Mouse (Mus musculus): ENCODE data around the gene Abcd3. TPM values are rescaled to one million over a fixed set of nuclear protein-coding genes. Genes with fewer than 3 reads are reported as not detected.

The Abcd3 gene
- polyA plus RNA-seq, 1 experiment, result 14.7 TPM

DNA sequence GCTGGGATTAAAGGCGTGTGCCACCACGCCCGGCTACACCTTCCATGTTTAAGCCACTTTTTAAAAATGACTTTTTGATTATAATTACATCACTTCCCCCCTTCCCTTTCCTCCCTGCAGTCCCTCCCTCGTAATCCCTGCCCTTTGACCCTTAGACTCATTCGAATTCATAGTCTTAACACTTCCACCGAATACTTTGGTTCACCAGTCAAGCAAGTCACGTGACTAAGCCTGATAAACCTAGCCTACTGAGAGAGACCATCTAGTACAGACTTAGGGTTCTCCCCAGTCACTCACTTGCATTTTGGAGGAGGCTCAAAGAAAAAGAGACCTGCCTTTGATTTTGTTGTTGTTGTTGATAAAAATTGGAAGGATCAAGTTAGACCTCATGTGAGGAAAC lies 79.6 kb downstream of the Abcd3 start:
- Histone ChIP-seq H3ac (ENCODE audit: control insufficient read depth, insufficient read length) (no peak overlapping the region), H3K4me2 (ENCODE audit: low read depth) (no peak overlapping the region), H3K36me3 (ENCODE audit: control insufficient read depth, insufficient read depth) (peaks cover 4% of the 10 kb centered on the region), H3K79me2 (ENCODE audit: control insufficient read depth, insufficient read depth) (no peaks in the 10 kb centered on the region), H3K27me3 (ENCODE audit: control insufficient read depth, insufficient read depth, insufficient read length) (no peaks in the 10 kb centered on the region), H3K4me3 (no peak overlapping the region)
- no peak for TF ChIP-seq E2F4 (IDR thresholded peaks at IDR 0.05; ENCODE audit: insufficient read depth)
- TF ChIP-seq MAX (IDR thresholded peaks at IDR 0.05; ENCODE audit: low read depth), result no peak
- no peak for TF ChIP-seq TCF3 (IDR thresholded peaks at IDR 0.05; ENCODE audit: insufficient read length, low read depth)
- no peak for TF ChIP-seq CEBPB (IDR thresholded peaks at IDR 0.05; ENCODE audit: insufficient read depth, poor library complexity, severe bottlenecking)
- no peak for TF ChIP-seq USF1 (IDR thresholded peaks at IDR 0.05; ENCODE audit: low read depth)
- no peak for TF ChIP-seq POLR2AphosphoS2 (IDR thresholded peaks at IDR 0.05; ENCODE audit: insufficient read length, low read depth)
- no peak for TF ChIP-seq MYOG (IDR thresholded peaks at IDR 0.05; ENCODE audit: control insufficient read depth in 1 of 3, insufficient read depth in 1 of 3, insufficient read length in 2 of 3, low read depth in 2 of 3)
- TF ChIP-seq SRF (IDR thresholded peaks at IDR 0.05; ENCODE audit: control insufficient read depth, insufficient read length, low read depth), result no peak
- no peak for TF ChIP-seq POLR2A (IDR thresholded peaks at IDR 0.05; ENCODE audit: insufficient read length, low read depth)
- no peak for TF ChIP-seq MYOD1 (IDR thresholded peaks at IDR 0.05; ENCODE audit: control insufficient read depth in 1 of 3, insufficient read length in 2 of 3, low read depth in 2 of 3)
- TF ChIP-seq TCF12 (IDR thresholded peaks at IDR 0.05; ENCODE audit: insufficient read depth, poor library complexity, severe bottlenecking), result no peak
- TF ChIP-seq REST (IDR thresholded peaks at IDR 0.05; ENCODE audit: insufficient read depth, insufficient read length), result no peak

DNA sequence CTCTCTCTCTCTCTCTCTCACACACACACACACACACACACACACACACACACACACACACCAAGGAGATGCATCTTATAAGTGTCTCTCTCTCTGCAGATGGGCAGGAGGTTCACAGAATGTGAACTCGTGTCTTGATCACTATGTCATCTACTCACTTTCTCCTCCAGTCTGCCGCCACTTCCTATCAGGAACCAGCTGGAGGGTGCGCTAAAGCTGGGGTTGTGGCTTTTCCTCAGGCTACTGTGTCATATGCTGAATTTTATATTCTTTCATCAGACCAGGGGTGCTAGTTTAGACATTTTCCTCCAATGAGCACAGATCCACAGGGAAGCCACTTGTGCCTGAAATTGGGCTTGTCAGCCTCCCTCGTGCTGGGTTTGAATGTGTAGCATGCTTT lies 85.4 kb downstream of the Abcd3 start:
- Histone ChIP-seq H3K27me3 (ENCODE audit: control insufficient read depth, insufficient read depth, insufficient read length) (no peaks in the 10 kb centered on the region), H3K4me2 (ENCODE audit: low read depth) (no peak overlapping the region), H3K79me2 (ENCODE audit: control insufficient read depth, insufficient read depth) (peaks cover 13% of the 10 kb centered on the region), H3ac (ENCODE audit: control insufficient read depth, insufficient read length) (no peak overlapping the region), H3K36me3 (ENCODE audit: control insufficient read depth, insufficient read depth) (peaks cover 9% of the 10 kb centered on the region), H3K4me3 (no peak overlapping the region)
- TF ChIP-seq MYOD1 (IDR thresholded peaks at IDR 0.05; ENCODE audit: control insufficient read depth in 1 of 3, insufficient read length in 2 of 3, low read depth in 2 of 3) (no peak), REST (IDR thresholded peaks at IDR 0.05; ENCODE audit: insufficient read depth, insufficient read length) (no peak), MYOG (IDR thresholded peaks at IDR 0.05; ENCODE audit: control insufficient read depth in 1 of 3, insufficient read depth in 1 of 3, insufficient read length in 2 of 3, low read depth in 2 of 3) (no peak), E2F4 (IDR thresholded peaks at IDR 0.05; ENCODE audit: insufficient read depth) (no peak), POLR2A (IDR thresholded peaks at IDR 0.05; ENCODE audit: insufficient read length, low read depth) (no peak), USF1 (IDR thresholded peaks at IDR 0.05; ENCODE audit: low read depth) (no peak), SRF (IDR thresholded peaks at IDR 0.05; ENCODE audit: control insufficient read depth, insufficient read length, low read depth) (no peak), CEBPB (IDR thresholded peaks at IDR 0.05; ENCODE audit: insufficient read depth, poor library complexity, severe bottlenecking) (no peak), TCF3 (IDR thresholded peaks at IDR 0.05; ENCODE audit: insufficient read length, low read depth) (no peak), POLR2AphosphoS2 (IDR thresholded peaks at IDR 0.05; ENCODE audit: insufficient read length, low read depth) (no peak), MAX (IDR thresholded peaks at IDR 0.05; ENCODE audit: low read depth) (no peak), TCF12 (IDR thresholded peaks at IDR 0.05; ENCODE audit: insufficient read depth, poor library complexity, severe bottlenecking) (no peak)

DNA sequence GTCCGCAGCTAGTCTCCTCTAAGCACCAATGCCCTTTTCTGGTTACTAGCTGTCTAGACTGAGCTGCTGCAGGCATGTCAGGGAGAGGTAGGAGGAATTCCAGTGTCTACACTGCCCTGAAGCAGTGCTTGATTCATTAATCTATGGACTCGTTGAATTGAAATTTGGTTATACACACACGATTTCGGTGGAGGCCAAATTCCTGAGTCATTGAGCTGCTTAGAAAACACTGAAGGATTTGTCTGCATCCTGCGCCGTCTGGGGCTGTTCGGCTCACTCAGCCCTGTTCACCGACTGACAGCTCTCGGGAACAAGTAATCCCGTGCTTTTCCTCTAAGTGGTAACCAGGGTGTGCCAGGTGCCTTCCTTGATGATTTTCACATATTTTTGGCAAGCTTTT lies 89.5 kb downstream of the Abcd3 start:
- Histone ChIP-seq H3K36me3 (ENCODE audit: control insufficient read depth, insufficient read depth) (peaks cover 8% of the 10 kb centered on the region), H3ac (ENCODE audit: control insufficient read depth, insufficient read length) (no peak overlapping the region), H3K4me3 (peak overlapping the region; percentile 52), H3K4me2 (ENCODE audit: low read depth) (no peak overlapping the region), H3K27me3 (ENCODE audit: control insufficient read depth, insufficient read depth, insufficient read length) (no peaks in the 10 kb centered on the region), H3K79me2 (ENCODE audit: control insufficient read depth, insufficient read depth) (peaks cover 24% of the 10 kb centered on the region)
- TF ChIP-seq MAX (IDR thresholded peaks at IDR 0.05; ENCODE audit: low read depth), result no peak
- TF ChIP-seq POLR2A (IDR thresholded peaks at IDR 0.05; ENCODE audit: insufficient read length, low read depth), result no peak
- no peak for TF ChIP-seq MYOD1 (IDR thresholded peaks at IDR 0.05; ENCODE audit: control insufficient read depth in 1 of 3, insufficient read length in 2 of 3, low read depth in 2 of 3)
- no peak for TF ChIP-seq REST (IDR thresholded peaks at IDR 0.05; ENCODE audit: insufficient read depth, insufficient read length)
- no peak for TF ChIP-seq TCF3 (IDR thresholded peaks at IDR 0.05; ENCODE audit: insufficient read length, low read depth)
- no peak for TF ChIP-seq CEBPB (IDR thresholded peaks at IDR 0.05; ENCODE audit: insufficient read depth, poor library complexity, severe bottlenecking)
- no peak for TF ChIP-seq USF1 (IDR thresholded peaks at IDR 0.05; ENCODE audit: low read depth)
- TF ChIP-seq E2F4 (IDR thresholded peaks at IDR 0.05; ENCODE audit: insufficient read depth), result no peak
- TF ChIP-seq POLR2AphosphoS2 (IDR thresholded peaks at IDR 0.05; ENCODE audit: insufficient read length, low read depth), result no peak
- TF ChIP-seq SRF (IDR thresholded peaks at IDR 0.05; ENCODE audit: control insufficient read depth, insufficient read length, low read depth), result no peak
- no peak for TF ChIP-seq MYOG (IDR thresholded peaks at IDR 0.05; ENCODE audit: control insufficient read depth in 1 of 3, insufficient read depth in 1 of 3, insufficient read length in 2 of 3, low read depth in 2 of 3)
- TF ChIP-seq TCF12 (IDR thresholded peaks at IDR 0.05; ENCODE audit: insufficient read depth, poor library complexity, severe bottlenecking), result no peak

DNA sequence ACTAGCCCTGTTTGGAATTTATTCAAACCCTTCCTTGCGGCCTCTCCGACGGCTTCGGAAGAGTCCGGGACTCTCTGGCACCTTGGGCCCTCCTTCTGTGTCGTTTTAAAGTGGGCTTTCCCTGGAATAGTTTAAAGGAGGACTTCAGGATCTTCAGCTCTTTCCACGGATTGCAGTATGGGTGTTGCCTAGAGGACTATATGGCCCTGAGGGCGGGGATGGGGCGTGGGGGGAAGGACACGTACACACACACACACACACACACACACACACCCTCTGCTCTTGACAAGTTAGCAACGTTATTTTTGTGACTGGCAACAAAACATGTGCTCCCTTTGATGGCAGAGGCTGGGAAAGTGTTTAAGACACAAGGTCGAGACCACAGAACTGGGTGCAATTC lies 90.5 kb downstream of the Abcd3 start:
- Histone ChIP-seq H3K36me3 (ENCODE audit: control insufficient read depth, insufficient read depth) (no peaks in the 10 kb centered on the region), H3K4me3 (peak overlapping the region; percentile 52), H3K4me2 (ENCODE audit: low read depth) (peak overlapping the region; percentile 94), H3K27me3 (ENCODE audit: control insufficient read depth, insufficient read depth, insufficient read length) (no peaks in the 10 kb centered on the region), H3K79me2 (ENCODE audit: control insufficient read depth, insufficient read depth) (peaks cover 24% of the 10 kb centered on the region), H3ac (ENCODE audit: control insufficient read depth, insufficient read length) (no peak overlapping the region)
- TF ChIP-seq USF1 (IDR thresholded peaks at IDR 0.05; ENCODE audit: low read depth) (no peak), SRF (IDR thresholded peaks at IDR 0.05; ENCODE audit: control insufficient read depth, insufficient read length, low read depth) (no peak), E2F4 (IDR thresholded peaks at IDR 0.05; ENCODE audit: insufficient read depth) (no peak), TCF3 (IDR thresholded peaks at IDR 0.05; ENCODE audit: insufficient read length, low read depth) (no peak), POLR2A (IDR thresholded peaks at IDR 0.05; ENCODE audit: insufficient read length, low read depth) (no peak), POLR2AphosphoS2 (IDR thresholded peaks at IDR 0.05; ENCODE audit: insufficient read length, low read depth) (no peak), MYOD1 (IDR thresholded peaks at IDR 0.05; ENCODE audit: control insufficient read depth in 1 of 3, insufficient read length in 2 of 3, low read depth in 2 of 3) (no peak), REST (IDR thresholded peaks at IDR 0.05; ENCODE audit: insufficient read depth, insufficient read length) (no peak), MAX (IDR thresholded peaks at IDR 0.05; ENCODE audit: low read depth) (no peak), TCF12 (IDR thresholded peaks at IDR 0.05; ENCODE audit: insufficient read depth, poor library complexity, severe bottlenecking) (no peak), MYOG (IDR thresholded peaks at IDR 0.05; ENCODE audit: control insufficient read depth in 1 of 3, insufficient read depth in 1 of 3, insufficient read length in 2 of 3, low read depth in 2 of 3) (no peak)

Data from myocyte (in vitro differentiated cells).